Mouse (Mus musculus) macrophage (primary cell): ENCODE measurements around the gene C1rl. TPM values are rescaled to one million over a fixed set of nuclear protein-coding genes. Genes with fewer than 3 reads are reported as not detected.

Source experiments
- H3K27ac ChIP-seq: fragments of 350-480 bp; formaldehyde crosslinking; 2 replicates; pipeline ENCODE4 v1.9.0; 2021
- H3K36me3 ChIP-seq: fragments of 350-480 bp; formaldehyde crosslinking; 2 replicates; pipeline ENCODE4 v1.9.0; 2021; ENCODE audit errors: inconsistent target
- H3K4me3 ChIP-seq: fragments of 350-480 bp; formaldehyde crosslinking; 2 replicates; pipeline ENCODE4 v1.9.0; 2021; ENCODE audit errors: inconsistent target
- H3K79me2 ChIP-seq: fragments of 350-480 bp; formaldehyde crosslinking; 2 replicates; pipeline ENCODE4 v1.9.0; 2021; ENCODE audit errors: inconsistent target
- WGBS: methylation state at CpG from one replicate; pipeline ENCODE4 v1.1.7; 2026; ENCODE audit warnings: inconsistent platforms; ENCODE audit not compliant: missing documents; 5-methylcytosine and 5-hydroxymethylcytosine counted together
- polyA plus RNA-seq: library from polyadenylated mRNA; stranded (reverse); fragments of 250-400 nt; gene quantifications from 3 replicates; pipeline ENCODE4 v1.2.4, GENCODE M21; 2018; ENCODE audit warnings: inconsistent platforms
- total RNA-seq, 78 experiments: library from RNA; depleted of rRNA; stranded (reverse); fragments of 250-400 nt; gene quantifications; 1 replicate in 9 of 78; 2 replicates in 24 of 78; 3 replicates in 43 of 78; 4 replicates in 2 of 78; pipeline ENCODE4 v1.2.4; 2018; ENCODE audit warnings: inconsistent platforms in 56 of 78

The C1rl gene
- total RNA-seq (2018; cell fraction: chromatin; rRNA removed): 1 to 10 TPM in 16 of 26 experiments, under 1 TPM in 9, not detected in 1; 0.21 to 6.1 (median 1.7) TPM
- 10 to 100 TPM in 7 of 26 experiments, 1 to 10 TPM in 19; 2.2 to 14.2 (median 5.8) TPM for total RNA-seq (2018; cell fraction: cytosol; rRNA removed)
- total RNA-seq (2018; cell fraction: nucleus; rRNA removed): 10 to 100 TPM in 6 of 26 experiments, 1 to 10 TPM in 19, under 1 TPM in 1; 0.99 to 15.8 (median 4.8) TPM
- 2.9 to 4.9 TPM (median 3.0 TPM) in 3 replicates for polyA plus RNA-seq

GRCm38 (mm10) chr6:124492842-124493561 is at the start of gene C1rl:
Gene C1rl, plus strand, starts transcription at chr6:124493113.
- H3K79me2 ChIP-seq: no peaks in the 10 kb centered on the region
- H3K27ac ChIP-seq: peak within 1 kb of the TSS; percentile 22; the same call in 1 of the 2 replicates
- H3K4me3 ChIP-seq: no peak within 1 kb of the TSS
- 21% methylated on average over 2 of the region's 4 CpGs for WGBS
- no peaks in the 10 kb centered on the region for H3K36me3 ChIP-seq

DNA sequence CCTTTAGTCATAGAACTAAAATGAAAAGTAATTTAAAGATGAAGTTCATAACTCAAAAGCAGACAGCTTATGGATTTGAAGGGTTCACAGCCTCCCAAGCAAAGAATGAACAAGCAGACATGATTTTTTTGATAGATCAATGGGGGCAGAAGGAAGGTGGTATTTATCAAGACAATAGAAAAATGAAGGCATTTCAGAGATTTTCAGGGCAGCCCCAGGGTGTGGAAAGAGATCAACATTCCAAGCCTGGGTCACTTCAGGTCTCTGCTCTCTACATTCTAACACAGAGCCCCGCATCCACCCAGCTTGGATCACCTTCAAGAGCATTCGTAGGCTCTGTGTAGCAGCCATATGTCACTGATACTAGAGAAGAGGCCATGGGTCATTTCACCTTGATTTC is 49.6 kb upstream of the C1rl start:
- Histone ChIP-seq H3K36me3 (no peaks in the 10 kb centered on the region), H3K27ac (no peak overlapping the region), H3K79me2 (no peaks in the 10 kb centered on the region), H3K4me3 (no peak overlapping the region)
- WGBS: 94% methylated on average over 2 of the region's 2 CpGs

- H3K4me3 ChIP-seq: no peak overlapping the region
- no peaks in the 10 kb centered on the region for H3K79me2 ChIP-seq
- no peaks in the 10 kb centered on the region for H3K36me3 ChIP-seq
- WGBS: 94% methylated on average over 2 of the region's 2 CpGs
- no peak overlapping the region for H3K27ac ChIP-seq
Measured at GRCm38 (mm10) chr6:124446024-124446423, 46.9 kb upstream of the C1rl start.

- H3K27ac ChIP-seq: no peak overlapping the region
- 97% methylated on average over 9 of the region's 9 CpGs for WGBS
- H3K4me3 ChIP-seq: no peak overlapping the region
- no peaks in the 10 kb centered on the region for H3K36me3 ChIP-seq
- no peaks in the 10 kb centered on the region for H3K79me2 ChIP-seq
Measured at GRCm38 (mm10) chr6:124446459-124446858, 46.5 kb upstream of the C1rl start.

DNA sequence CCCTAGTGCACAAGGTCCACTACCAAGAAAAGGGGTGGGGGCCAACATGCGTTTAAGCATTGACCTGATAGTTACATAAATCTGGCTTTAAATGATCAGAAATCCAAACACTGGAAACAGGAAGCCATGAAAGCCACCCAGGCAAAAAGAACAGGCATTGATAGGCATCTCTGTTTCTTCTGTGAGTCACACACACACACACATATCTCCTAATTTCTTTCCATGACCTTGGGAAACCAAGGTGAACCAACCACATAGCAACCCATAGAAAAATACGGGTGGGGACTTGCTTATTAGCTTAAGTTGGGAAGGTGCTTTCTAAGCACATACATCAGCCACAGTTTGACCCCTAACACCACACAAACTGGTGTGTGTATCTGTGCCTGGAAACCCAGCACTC is 45.6 kb upstream of the C1rl start:
- Histone ChIP-seq H3K79me2 (no peaks in the 10 kb centered on the region), H3K27ac (no peak overlapping the region), H3K4me3 (no peak overlapping the region), H3K36me3 (no peaks in the 10 kb centered on the region)
- 83% methylated on average over 2 of the region's 2 CpGs for whole genome bisulfite sequencing

GRCm38 (mm10) chr6:124448186-124448852 is 44.6 kb upstream of the C1rl start:
- Histone ChIP-seq H3K27ac (no peak overlapping the region), H3K4me3 (no peak overlapping the region), H3K79me2 (no peaks in the 10 kb centered on the region), H3K36me3 (no peaks in the 10 kb centered on the region)
- 71% methylated on average over 10 of the region's 10 CpGs for WGBS

GRCm38 (mm10) chr6:124448959-124449667 is 43.8 kb upstream of the C1rl start:
- H3K79me2 ChIP-seq: no peaks in the 10 kb centered on the region
- no peak overlapping the region for H3K27ac ChIP-seq
- H3K36me3 ChIP-seq: no peaks in the 10 kb centered on the region
- no peak overlapping the region for H3K4me3 ChIP-seq
- WGBS: 95% methylated on average over 13 of the region's 16 CpGs

- no peaks in the 10 kb centered on the region for H3K79me2 ChIP-seq
- no peaks in the 10 kb centered on the region for H3K36me3 ChIP-seq
- no peak overlapping the region for H3K27ac ChIP-seq
- no peak overlapping the region for H3K4me3 ChIP-seq
- WGBS: 73% methylated on average over 18 of the region's 18 CpGs
Measured at GRCm38 (mm10) chr6:124449668-124450383, 43.1 kb upstream of the C1rl start.

- Histone ChIP-seq H3K36me3 (no peaks in the 10 kb centered on the region), H3K27ac (no peak overlapping the region), H3K79me2 (no peaks in the 10 kb centered on the region), H3K4me3 (no peak overlapping the region)
- WGBS: 80% methylated on average over 2 of the region's 3 CpGs
Measured at GRCm38 (mm10) chr6:124451995-124452394, 40.9 kb upstream of the C1rl start.

- no peak overlapping the region for H3K27ac ChIP-seq
- no peaks in the 10 kb centered on the region for H3K79me2 ChIP-seq
- H3K36me3 ChIP-seq: no peaks in the 10 kb centered on the region
- no peak overlapping the region for H3K4me3 ChIP-seq
- WGBS: 94% methylated on average over 4 of the region's 4 CpGs
Measured at GRCm38 (mm10) chr6:124453756-124454155, 39.2 kb upstream of the C1rl start.

GRCm38 (mm10) chr6:124456243-124456642 is 36.7 kb upstream of the C1rl start:
- no peak overlapping the region for H3K4me3 ChIP-seq
- WGBS: 89% methylated on average over 5 of the region's 5 CpGs
- H3K36me3 ChIP-seq: no peaks in the 10 kb centered on the region
- no peak overlapping the region for H3K27ac ChIP-seq
- H3K79me2 ChIP-seq: no peaks in the 10 kb centered on the region

GRCm38 (mm10) chr6:124457827-124458226 is 35.1 kb upstream of the C1rl start:
- H3K4me3 ChIP-seq: no peak overlapping the region
- no peaks in the 10 kb centered on the region for H3K36me3 ChIP-seq
- no peak overlapping the region for H3K27ac ChIP-seq
- no peaks in the 10 kb centered on the region for H3K79me2 ChIP-seq
- WGBS: 98% methylated on average over 5 of the region's 5 CpGs

DNA sequence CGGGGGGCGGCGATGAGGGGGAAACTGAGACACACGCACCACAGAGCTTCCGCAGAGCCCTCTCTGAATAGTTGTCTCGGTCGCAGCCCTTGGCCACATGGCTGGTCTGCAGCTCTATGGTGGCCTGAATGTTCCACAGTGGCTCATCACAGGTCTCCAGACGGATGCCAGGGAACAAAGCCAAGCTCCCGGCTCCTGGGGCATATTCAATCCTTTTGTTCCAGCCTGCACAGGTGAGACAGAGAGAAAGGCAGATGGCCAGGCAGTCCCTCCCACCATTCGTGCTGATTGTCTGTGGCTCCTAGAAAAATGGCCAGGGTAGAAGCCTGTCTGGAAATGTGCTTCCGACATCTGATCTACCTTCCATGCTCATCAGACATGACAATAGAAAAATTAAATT is 34.4 kb upstream of the C1rl start:
- H3K27ac ChIP-seq: no peak overlapping the region
- no peaks in the 10 kb centered on the region for H3K36me3 ChIP-seq
- H3K4me3 ChIP-seq: no peak overlapping the region
- WGBS: 95% methylated on average over 9 of the region's 11 CpGs
- no peaks in the 10 kb centered on the region for H3K79me2 ChIP-seq

GRCm38 (mm10) chr6:124459388-124459787 is 33.5 kb upstream of the C1rl start:
- no peak overlapping the region for H3K27ac ChIP-seq
- 4% methylated on average over 4 of the region's 4 CpGs for WGBS
- no peaks in the 10 kb centered on the region for H3K36me3 ChIP-seq
- no peaks in the 10 kb centered on the region for H3K79me2 ChIP-seq
- no peak overlapping the region for H3K4me3 ChIP-seq
